Mouse (Mus musculus) cerebellum, postnatal 10 days (tissue): ENCODE measurements around the gene Cldn34c2.
A peak's percentile ranks its signal among the peaks of the same experiment; 100 is the strongest.
"Not testable (repeated sequence)": the region's sequence is repeated elsewhere in the genome, so short reads cannot be mapped to it uniquely, and the experiment has no call there.

Experiments
- DNase-seq, 2 experiments: peaks; one replicate each; pipeline ENCODE4 v3.0.0; 2021; ENCODE audit warnings: mixed read lengths in 2 of 2

Gene Cldn34c2

DNA sequence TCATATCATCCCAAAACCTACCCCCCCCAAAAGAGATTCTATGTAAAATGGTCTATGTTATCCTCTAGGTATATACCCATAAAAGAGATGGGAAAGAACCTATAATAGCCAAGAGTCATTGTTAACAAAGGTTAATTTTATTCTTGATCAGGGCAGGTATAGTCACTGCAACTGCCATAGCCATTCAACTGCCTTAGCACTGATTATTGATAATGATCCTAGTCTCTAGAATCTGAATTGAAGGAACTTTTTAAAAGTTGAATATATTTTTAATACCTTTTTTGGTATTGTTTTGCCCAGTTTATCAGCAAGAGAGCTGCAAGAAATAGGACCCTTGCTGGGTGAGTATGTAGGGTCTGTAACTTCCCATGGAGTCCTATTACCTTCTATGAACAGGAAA is at the start of gene Cldn34c2:
Gene Cldn34c2 (plus strand): TSS at position 301 of the 400 bp plus-strand sequence.
- DNase-seq: not testable (repeated sequence)

DNA sequence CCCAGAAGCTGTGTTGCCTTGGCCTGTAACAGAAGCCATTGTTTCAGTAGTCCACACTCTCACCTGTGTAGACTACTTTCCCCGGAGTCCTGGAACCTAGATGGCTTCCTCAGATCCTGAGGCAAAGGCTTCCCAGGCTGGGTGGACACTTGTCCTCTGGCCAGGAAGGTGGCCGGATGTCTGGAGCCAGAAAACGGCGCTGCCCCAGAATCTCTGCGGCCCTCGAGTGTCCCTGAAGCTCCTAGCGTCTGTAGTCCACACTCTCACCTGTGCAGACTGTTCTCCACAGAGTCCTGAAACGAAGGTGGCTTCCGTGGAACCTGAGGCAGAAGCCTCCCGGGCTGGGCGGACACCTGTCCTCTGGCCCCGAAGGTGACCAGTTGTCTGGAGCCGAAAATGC is 30.1 kb upstream of the Cldn34c2 start:
- DNase-seq: not testable (repeated sequence)

- peak in 1 of 2 experiments; percentile 3 for DNase-seq
These were observed 30.8 kb downstream of the Cldn34c2 start for GRCm38 (mm10) chrX:123612158-123612828.
